Mouse (Mus musculus) ES-Bruce4 (cell line): ENCODE results near the gene Tradd.

ENCODE experiments used
- CTCF ChIP-seq: IDR thresholded peaks from one replicate; pipeline ENCODE4 v1.8.1; 2011; ENCODE audit warnings: low read depth, low read length
- EP300 ChIP-seq: IDR thresholded peaks from 2 replicates; pipeline ENCODE4 v1.6.1; 2011; ENCODE audit warnings: low read depth, low read length; ENCODE audit not compliant: insufficient read depth

GRCm38 (mm10) chr8:105257318-105258114, 6.9 kb downstream of the Tradd start:
- TF ChIP-seq CTCF (peak; percentile 46), EP300 (no peak)
